Mouse (Mus musculus): ENCODE measurements at regions not wholly inside any gene's neighbourhood (a gene's known extent, or its start where the extent isn't known, plus 50 kb on each side); places are given as distances from the start of the nearest gene placed in this dataset.

- no peak for DNase-seq (ENCODE audit: low spot score in 2 of 2)
These were observed 51.2 kb upstream of the Tln2 start for GRCm38 (mm10) chr9:67610696-67611095.

- DNase-seq (ENCODE audit: low spot score in 2 of 2), result no peak
These were observed 52.2 kb upstream of the Tln2 start for GRCm38 (mm10) chr9:67611676-67612075.

GRCm38 (mm10) chr9:67612101-67612500 is 52.6 kb upstream of the Tln2 start:
- no peak for DNase-seq (ENCODE audit: low spot score in 2 of 2)

GRCm38 (mm10) chr9:67614068-67614727 is 54.7 kb upstream of the Tln2 start:
- no peak for DNase-seq (ENCODE audit: low spot score in 2 of 2)

GRCm38 (mm10) chr9:67616207-67616606 is 56.7 kb upstream of the Tln2 start:
- no peak for DNase-seq (ENCODE audit: low spot score in 2 of 2)

- DNase-seq (ENCODE audit: low spot score in 2 of 2), result no peak
These were observed 58.1 kb upstream of the Tln2 start for GRCm38 (mm10) chr9:67617341-67618217.

GRCm38 (mm10) chr9:67620945-67621344 is 61.4 kb upstream of the Tln2 start:
- no peak for DNase-seq (ENCODE audit: low spot score in 2 of 2)

GRCm38 (mm10) chr9:67627196-67627595 is 67.7 kb upstream of the Tln2 start:
- no peak for DNase-seq (ENCODE audit: low spot score in 2 of 2)

GRCm38 (mm10) chr9:67629624-67630023 is 70.1 kb upstream of the Tln2 start:
- DNase-seq (ENCODE audit: low spot score in 2 of 2), result no peak

GRCm38 (mm10) chr9:67630173-67630572 is 70.7 kb upstream of the Tln2 start:
- no peak for DNase-seq (ENCODE audit: low spot score in 2 of 2)

GRCm38 (mm10) chr9:67631741-67632243 is 72.3 kb upstream of the Tln2 start:
- no peak for DNase-seq (ENCODE audit: low spot score in 2 of 2)

GRCm38 (mm10) chr9:67632521-67633025 is 73.1 kb upstream of the Tln2 start:
- DNase-seq (ENCODE audit: low spot score in 2 of 2), result no peak

GRCm38 (mm10) chr9:67633026-67633741 is 73.7 kb upstream of the Tln2 start:
- DNase-seq (ENCODE audit: low spot score in 2 of 2), result peak in 1 of 2 experiments; percentile 61

- DNase-seq (ENCODE audit: low spot score in 2 of 2), result peak; percentile 25 to 69
These were observed 74.4 kb upstream of the Tln2 start for GRCm38 (mm10) chr9:67633761-67634441.

- DNase-seq (ENCODE audit: low spot score in 2 of 2), result no peak
These were observed 87.3 kb upstream of the Tln2 start for GRCm38 (mm10) chr9:67646820-67647219.

GRCm38 (mm10) chr9:67664773-67665172 is 94.5 kb upstream of the C2cd4b start:
- no peak for DNase-seq (ENCODE audit: low spot score in 2 of 2)

GRCm38 (mm10) chr9:67670261-67671020 is 88.8 kb upstream of the C2cd4b start:
- DNase-seq (ENCODE audit: low spot score in 2 of 2), result no peak

GRCm38 (mm10) chr9:67676906-67677305 is 82.3 kb upstream of the C2cd4b start:
- no peak for DNase-seq (ENCODE audit: low spot score in 2 of 2)

GRCm38 (mm10) chr9:67683367-67683766 is 75.9 kb upstream of the C2cd4b start:
- peak; percentile 24 to 69 for DNase-seq (ENCODE audit: low spot score in 2 of 2)

- no peak for DNase-seq (ENCODE audit: low spot score in 2 of 2)
These were observed 66.8 kb upstream of the C2cd4b start for GRCm38 (mm10) chr9:67692396-67692795.

- no peak for DNase-seq (ENCODE audit: low spot score in 2 of 2)
These were observed 65.5 kb upstream of the C2cd4b start for GRCm38 (mm10) chr9:67693716-67694115.
